Mouse (Mus musculus) liver, postnatal 0 days (tissue): ENCODE results near the gene Myl10.

Source experiments
- CTCF ChIP-seq: sonication (generic); IDR thresholded peaks from 2 replicates; pipeline ENCODE4 v1.5.1; 2016; ENCODE audit warnings: antibody characterized with exemption, low read depth
- EP300 ChIP-seq: IDR thresholded peaks from 2 replicates; pipeline ENCODE4 v1.6.1; 2016; ENCODE audit warnings: antibody characterized with exemption, low read depth, mild to moderate bottlenecking

GRCm38 (mm10) chr5:136746596-136746995 lies 53.6 kb downstream of the Myl10 start:
- TF ChIP-seq CTCF (no peak), EP300 (no peak)
